Mouse (Mus musculus) cerebellum, adult (tissue): ENCODE measurements at regions not wholly inside any gene's neighbourhood (a gene's known extent, or its start where the extent isn't known, plus 50 kb on each side); places are given as distances from the start of the nearest gene placed in this dataset.
A peak's percentile ranks its signal among the peaks of the same experiment; 100 is the strongest.

Source experiments
- ATAC-seq: cut with Nextera tagmentation; 2 replicates; pipeline ENCODE4 v1.9.2; 2017; ENCODE audit warnings: mild to moderate bottlenecking, moderate library complexity, mixed read lengths; ENCODE audit not compliant: insufficient number of reproducible peaks, low FRiP score, low TSS enrichment

- ATAC-seq: no peak
Observed at GRCm38 (mm10) chr3:45523281-45523680, 145.1 kb downstream of the Pcdh10 start.

GRCm38 (mm10) chr3:45547091-45547490, 168.9 kb downstream of the Pcdh10 start:
- ATAC-seq: no peak

GRCm38 (mm10) chr3:45555736-45556135, 177.5 kb downstream of the Pcdh10 start:
- ATAC-seq: peak; percentile 79; the same call in 1 of the 2 replicates

- no peak for ATAC-seq
Observed at GRCm38 (mm10) chr3:45572995-45573394, 194.8 kb downstream of the Pcdh10 start.

GRCm38 (mm10) chr3:45577035-45577434, 198.8 kb downstream of the Pcdh10 start:
- ATAC-seq: no peak

GRCm38 (mm10) chr3:45593561-45593960, 215.4 kb downstream of the Pcdh10 start:
- no peak for ATAC-seq

GRCm38 (mm10) chr3:45602278-45602677, 224.1 kb downstream of the Pcdh10 start:
- no peak for ATAC-seq

- ATAC-seq: no peak
Observed at GRCm38 (mm10) chr3:45603151-45603550, 225.0 kb downstream of the Pcdh10 start.

- no peak for ATAC-seq
Observed at GRCm38 (mm10) chr3:45620729-45621128, 242.5 kb downstream of the Pcdh10 start.

GRCm38 (mm10) chr3:45645856-45646450, 267.8 kb downstream of the Pcdh10 start:
- no peak for ATAC-seq

- ATAC-seq: no peak
Observed at GRCm38 (mm10) chr3:45649361-45649760, 271.2 kb downstream of the Pcdh10 start.

GRCm38 (mm10) chr3:45657023-45657422, 278.8 kb downstream of the Pcdh10 start:
- ATAC-seq: no peak

GRCm38 (mm10) chr3:45658093-45658776, 280.0 kb downstream of the Pcdh10 start:
- ATAC-seq: no peak

GRCm38 (mm10) chr3:45659052-45659451, 280.9 kb downstream of the Pcdh10 start:
- no peak for ATAC-seq

- no peak for ATAC-seq
Observed at GRCm38 (mm10) chr3:45670434-45670833, 292.2 kb downstream of the Pcdh10 start.

- ATAC-seq: no peak
Observed at GRCm38 (mm10) chr3:45677672-45678071, 299.5 kb downstream of the Pcdh10 start.

GRCm38 (mm10) chr3:45681410-45681809, 303.2 kb downstream of the Pcdh10 start:
- no peak for ATAC-seq

- ATAC-seq: no peak
Observed at GRCm38 (mm10) chr3:45707891-45708290, 329.7 kb downstream of the Pcdh10 start.
